Mouse (Mus musculus) spleen, adult 2 months (tissue): ENCODE results near the gene Kctd21. TPM values are rescaled to one million over a fixed set of nuclear protein-coding genes. Genes with fewer than 3 reads are reported as not detected.

Experiments used
- DNase-seq, 2 experiments: peaks; one replicate each; pipeline versions ENCODE4 v3.0.0 to v3.0.0-alpha.2; 2012 to 2021; ENCODE audit warnings: low spot score in 2 of 2, low read depth in 1 of 2
- H3K27ac ChIP-seq: fragments of 200-500 bp; 2 replicates; pipeline ENCODE4 v1.5.1; 2012; ENCODE audit warnings: low read length, inconsistent platforms; ENCODE audit not compliant: insufficient read depth
- H3K27me3 ChIP-seq: fragments of 200-500 bp; 2 replicates; pipeline ENCODE4 v1.6.1; 2012; ENCODE audit warnings: mild to moderate bottlenecking, moderate library complexity, low read length, inconsistent platforms; ENCODE audit not compliant: control insufficient read depth, insufficient read depth
- H3K36me3 ChIP-seq: fragments of 200-500 bp; 2 replicates; pipeline ENCODE4 v1.6.1; 2012; ENCODE audit warnings: mild to moderate bottlenecking, low read length, inconsistent platforms; ENCODE audit not compliant: control insufficient read depth, insufficient read depth
- H3K4me1 ChIP-seq: fragments of 200-500 bp; 2 replicates; pipeline ENCODE4 v1.6.1; 2011; ENCODE audit warnings: inconsistent platforms; ENCODE audit not compliant: control insufficient read depth, insufficient read depth, insufficient read length
- H3K4me3 ChIP-seq: fragments of 200-500 bp; 2 replicates; pipeline ENCODE4 v1.5.1; 2011; ENCODE audit warnings: mild to moderate bottlenecking, inconsistent platforms; ENCODE audit not compliant: insufficient read depth, insufficient read length; ENCODE audit errors: extremely low read depth
- CTCF ChIP-seq: fragments of 200-500 bp; IDR thresholded peaks from 2 replicates; pipeline ENCODE4 v1.5.1; 2011; ENCODE audit warnings: mild to moderate bottlenecking, inconsistent platforms; ENCODE audit not compliant: insufficient read depth, insufficient read length, insufficient replicate concordance; ENCODE audit errors: extremely low read depth
- POLR2A ChIP-seq: fragments of 200-500 bp; IDR thresholded peaks from 2 replicates; pipeline ENCODE4 v1.6.1; 2011; ENCODE audit warnings: low read depth, low read length, inconsistent platforms
- WGBS: fragments of 180-500 bp; shearing (Covaris S2); methylation state at CpG from one replicate; pipeline ENCODE4 v1.1.7; 2018; 5-methylcytosine and 5-hydroxymethylcytosine counted together
- polyA plus RNA-seq: library from polyadenylated mRNA; depleted of rRNA; stranded (reverse); fragments of >200 nt; gene quantifications from 2 replicates; pipeline ENCODE4 v1.2.3, GENCODE M21; 2012

The Kctd21 gene
- polyA plus RNA-seq, 1 experiment: 2.8 TPM

- Histone ChIP-seq H3K36me3 (no peaks in the 10 kb centered on the region), H3K27me3 (no peaks in the 10 kb centered on the region), H3K27ac (peak overlapping the region; percentile 91), H3K4me3 (no peak overlapping the region), H3K4me1 (peaks cover 9% of the 10 kb centered on the region; the same call in 1 of the 2 replicates)
- no peak for TF ChIP-seq CTCF
- TF ChIP-seq POLR2A: no peak
- WGBS: 50% methylated on average over 13 of the region's 13 CpGs
- peak in 1 of 2 experiments; percentile 34 for DNase-seq
Observed at GRCm38 (mm10) chr7:97355068-97355841, 23.1 kb downstream of the Kctd21 start.

- Histone ChIP-seq H3K4me3 (no peak overlapping the region), H3K27ac (peak overlapping the region; percentile 72), H3K27me3 (no peaks in the 10 kb centered on the region), H3K4me1 (peaks cover 9% of the 10 kb centered on the region; the same call in 1 of the 2 replicates), H3K36me3 (no peaks in the 10 kb centered on the region)
- WGBS: 69% methylated on average over 5 of the region's 5 CpGs
- TF ChIP-seq CTCF (no peak), POLR2A (no peak)
- DNase-seq: no peak
Observed at GRCm38 (mm10) chr7:97356253-97356652, 24.1 kb downstream of the Kctd21 start.

- Histone ChIP-seq H3K27me3 (no peaks in the 10 kb centered on the region), H3K4me1 (peaks cover 9% of the 10 kb centered on the region; the same call in 1 of the 2 replicates), H3K27ac (peak overlapping the region; percentile 57), H3K4me3 (no peak overlapping the region), H3K36me3 (no peaks in the 10 kb centered on the region)
- no peak for DNase-seq
- no peak for TF ChIP-seq CTCF
- TF ChIP-seq POLR2A: no peak
- 75% methylated on average over 5 of the region's 5 CpGs for WGBS
Observed at GRCm38 (mm10) chr7:97356875-97357276, 24.7 kb downstream of the Kctd21 start.

- H3K4me1 ChIP-seq: peaks cover 9% of the 10 kb centered on the region; the same call in 1 of the 2 replicates
- H3K27ac ChIP-seq: no peak overlapping the region
- H3K4me3 ChIP-seq: no peak overlapping the region
- H3K36me3 ChIP-seq: no peaks in the 10 kb centered on the region
- no peak for DNase-seq
- no peak for TF ChIP-seq CTCF
- TF ChIP-seq POLR2A: no peak
- H3K27me3 ChIP-seq: no peaks in the 10 kb centered on the region
- 82% methylated on average over 3 of the region's 3 CpGs for WGBS
Observed at GRCm38 (mm10) chr7:97357840-97358239, 25.7 kb downstream of the Kctd21 start.

GRCm38 (mm10) chr7:97358347-97358746 lies 26.2 kb downstream of the Kctd21 start:
- Histone ChIP-seq H3K4me3 (no peak overlapping the region), H3K27me3 (no peaks in the 10 kb centered on the region), H3K4me1 (peaks cover 9% of the 10 kb centered on the region; the same call in 1 of the 2 replicates), H3K27ac (no peak overlapping the region), H3K36me3 (no peaks in the 10 kb centered on the region)
- WGBS: 76% methylated on average over 4 of the region's 4 CpGs
- TF ChIP-seq CTCF: no peak
- TF ChIP-seq POLR2A: no peak
- no peak for DNase-seq

- H3K27me3 ChIP-seq: no peaks in the 10 kb centered on the region
- no peak for DNase-seq
- H3K36me3 ChIP-seq: no peaks in the 10 kb centered on the region
- H3K4me3 ChIP-seq: no peak overlapping the region
- H3K27ac ChIP-seq: no peak overlapping the region
- peaks cover 3% of the 10 kb centered on the region; the same call in 1 of the 2 replicates for H3K4me1 ChIP-seq
- WGBS: 89% methylated on average over 5 of the region's 5 CpGs
- TF ChIP-seq POLR2A: no peak
- TF ChIP-seq CTCF: no peak
Observed at GRCm38 (mm10) chr7:97360166-97360565, 28.0 kb downstream of the Kctd21 start.

GRCm38 (mm10) chr7:97360955-97361354 lies 28.8 kb downstream of the Kctd21 start:
- Histone ChIP-seq H3K27me3 (no peaks in the 10 kb centered on the region), H3K36me3 (no peaks in the 10 kb centered on the region), H3K4me3 (no peak overlapping the region), H3K4me1 (no peaks in the 10 kb centered on the region), H3K27ac (no peak overlapping the region)
- no peak for TF ChIP-seq CTCF
- TF ChIP-seq POLR2A: no peak
- 63% methylated on average over 3 of the region's 3 CpGs for WGBS
- DNase-seq: no peak

- Histone ChIP-seq H3K4me3 (no peak overlapping the region), H3K4me1 (no peaks in the 10 kb centered on the region), H3K27me3 (no peaks in the 10 kb centered on the region), H3K36me3 (no peaks in the 10 kb centered on the region), H3K27ac (no peak overlapping the region)
- 51% methylated on average over 4 of the region's 4 CpGs for WGBS
- TF ChIP-seq CTCF (peak; percentile 52; the same call in 1 of the 2 replicates), POLR2A (no peak)
- peak; percentile 27 to 43 for DNase-seq
Observed at GRCm38 (mm10) chr7:97361467-97361866, 29.3 kb downstream of the Kctd21 start.
